Mouse (Mus musculus) intestine, postnatal 0 days (tissue): Measurements from ENCODE around the gene Adh6a. TPM values are rescaled to one million over a fixed set of nuclear protein-coding genes. Genes with fewer than 3 reads are reported as not detected.
A peak's percentile ranks its signal among the peaks of the same experiment; 100 is the strongest.

Experiments
- ATAC-seq: fragments of 200-750 bp; cut with Nextera tagmentation; 2 replicates; pipeline ENCODE4 v1.8.0; 2017; ENCODE audit warnings: mild to moderate bottlenecking, moderate TSS enrichment, moderate library complexity
- H3K27ac ChIP-seq: fragments of 300-500 bp; sonication (generic); 2 replicates; pipeline ENCODE4 v1.5.1; 2014; ENCODE audit warnings: mild to moderate bottlenecking, low read depth, low read length, moderate library complexity
- H3K27me3 ChIP-seq: fragments of 300-500 bp; sonication (generic); replicated peaks from 2 replicates; pipeline ENCODE4 v1.6.1; 2014; ENCODE audit warnings: low read length, mixed read lengths; ENCODE audit not compliant: control insufficient read depth, insufficient read depth
- H3K36me3 ChIP-seq: fragments of 300-500 bp; sonication (generic); 2 replicates; pipeline ENCODE4 v1.6.1; 2014; ENCODE audit warnings: mild to moderate bottlenecking, moderate library complexity; ENCODE audit not compliant: control insufficient read depth, insufficient read depth
- H3K4me1 ChIP-seq: fragments of 300-500 bp; sonication (generic); replicated peaks from 2 replicates; pipeline ENCODE4 v1.6.1; 2014; ENCODE audit warnings: antibody characterized with exemption, low read length, mixed read lengths; ENCODE audit not compliant: control insufficient read depth, insufficient read depth
- H3K4me2 ChIP-seq: fragments of 300-500 bp; sonication (generic); replicated peaks from 2 replicates; pipeline ENCODE4 v1.6.1; 2014; ENCODE audit warnings: low read depth, mild to moderate bottlenecking, moderate library complexity
- H3K4me3 ChIP-seq: fragments of 300-500 bp; sonication (generic); 2 replicates; pipeline ENCODE4 v1.5.1; 2014; ENCODE audit warnings: low read depth, low read length
- H3K9ac ChIP-seq: fragments of 300-500 bp; sonication (generic); 2 replicates; pipeline ENCODE4 v1.6.1; 2014; ENCODE audit warnings: mild to moderate bottlenecking, low read depth, low read length
- H3K9me3 ChIP-seq: fragments of 300-500 bp; sonication (generic); 2 replicates; pipeline ENCODE4 v1.6.1; 2016; ENCODE audit warnings: mixed run types; ENCODE audit not compliant: control insufficient read depth
- CTCF ChIP-seq: sonication (generic); IDR thresholded peaks from 2 replicates; pipeline ENCODE4 v1.5.1; 2016; ENCODE audit warnings: low read depth, mild to moderate bottlenecking, control low read depth, antibody characterized with exemption, moderate library complexity
- WGBS: fragments of 180-500 bp; shearing (Covaris S2); extraction: QIAGEN DNeasy Blood & Tissue Kit; methylation state at CpG from one replicate; pipeline ENCODE4 v1.1.7; 2014; 5-methylcytosine and 5-hydroxymethylcytosine counted together
- polyA plus RNA-seq: library from polyadenylated mRNA; unstranded; fragments of >200 nt; fragmentation: Nextera tagmentation; extraction: Ambion mirVana; gene quantifications from 2 replicates; pipeline ENCODE4 v1.2.1, GENCODE M21; 2015

Adh6a gene
- polyA plus RNA-seq = 6.1 and 9.2 TPM in 2 replicates

DNA sequence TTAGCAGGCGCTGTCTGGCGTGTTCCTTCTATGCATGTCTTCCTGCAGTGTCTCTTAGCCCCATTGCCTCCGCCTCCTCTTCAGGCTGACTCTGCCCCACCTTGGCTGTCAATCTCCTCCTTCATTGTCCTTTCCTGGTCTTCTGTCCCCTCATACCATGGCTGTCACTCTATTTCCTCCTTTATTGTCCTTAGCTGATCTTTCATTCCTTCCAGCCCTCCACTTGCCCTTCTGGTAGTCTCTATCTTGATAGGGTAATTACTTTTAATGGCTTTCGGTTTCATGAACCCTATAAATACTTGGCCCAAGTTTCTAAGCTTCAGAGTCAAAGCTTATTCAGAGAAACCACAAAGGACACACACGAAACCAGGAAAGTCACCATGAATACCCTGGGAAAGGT is at the start of gene Adh6a:
TSS of gene Adh6a (plus strand) at position 322 of the 400 bp plus-strand sequence.
- peak; percentile 92 for ATAC-seq
- Histone ChIP-seq H3K9ac (no peak within 1 kb of the TSS), H3K4me3 (no peak within 1 kb of the TSS), H3K9me3 (no peaks in the 10 kb centered on the region), H3K4me1 (no peaks in the 10 kb centered on the region), H3K36me3 (no peaks in the 10 kb centered on the region), H3K27ac (0 out of 2 replicates have a peak within 1 kb of the TSS, but pooled peaks have one; percentile 5), H3K27me3 (no peaks in the 10 kb centered on the region), H3K4me2 (0 out of 2 replicates have a peak within 1 kb of the TSS, but pooled peaks have one; percentile 14)
- TF ChIP-seq CTCF = no peak
- 44% methylated on average over 5 of the region's 5 CpGs for WGBS

DNA sequence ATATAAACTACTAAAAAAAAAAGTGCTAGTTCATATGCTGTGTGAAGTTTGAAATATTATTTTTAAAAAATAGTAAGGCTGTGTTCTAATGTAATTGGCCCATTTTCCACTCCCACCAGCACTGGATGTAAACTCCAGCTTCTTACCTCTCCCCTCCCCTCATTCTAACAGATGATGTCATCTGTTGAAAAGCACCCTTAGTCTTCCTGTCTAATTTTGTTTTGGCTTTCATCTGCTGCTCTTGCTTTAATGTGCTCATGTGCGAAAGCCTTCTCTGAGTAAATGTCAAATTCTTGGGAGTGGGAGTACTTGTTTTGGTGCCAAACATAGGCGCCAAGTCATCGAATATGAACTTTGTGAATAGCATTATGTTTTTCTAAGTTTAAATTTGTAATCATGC is 48.4 kb upstream of the Adh6a start:
- no peaks in the 10 kb centered on the region for H3K36me3 ChIP-seq
- no peak overlapping the region for H3K4me3 ChIP-seq
- no peak overlapping the region for H3K9ac ChIP-seq
- WGBS = 74% methylated on average over 3 of the region's 3 CpGs
- H3K27me3 ChIP-seq = no peaks in the 10 kb centered on the region
- TF ChIP-seq CTCF = no peak
- no peak overlapping the region for H3K27ac ChIP-seq
- H3K4me1 ChIP-seq = no peaks in the 10 kb centered on the region
- no peak overlapping the region for H3K4me2 ChIP-seq
- no peaks in the 10 kb centered on the region for H3K9me3 ChIP-seq
- no peak for ATAC-seq

DNA sequence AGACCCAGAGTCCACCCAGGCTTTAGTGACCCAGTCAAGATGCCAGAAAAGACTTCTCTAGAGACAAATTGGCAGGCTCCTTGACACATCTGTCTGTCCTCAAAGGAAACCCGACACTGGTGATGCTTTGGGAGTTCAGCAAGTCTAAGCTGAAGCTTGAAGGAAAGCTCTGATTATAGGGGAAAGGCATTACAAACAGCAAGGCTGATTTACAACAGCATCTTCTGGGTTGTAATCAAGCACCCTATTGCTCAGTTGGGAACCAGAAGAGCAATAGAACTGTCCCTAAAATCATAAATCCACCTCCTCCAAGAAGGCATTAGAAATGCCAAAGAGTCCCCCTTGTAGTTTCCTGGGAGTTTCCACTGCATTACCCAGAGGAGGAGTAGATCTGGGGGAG is 42.6 kb upstream of the Adh6a start:
- Histone ChIP-seq H3K4me3 (no peak overlapping the region), H3K4me1 (no peaks in the 10 kb centered on the region), H3K4me2 (no peak overlapping the region), H3K9me3 (no peaks in the 10 kb centered on the region), H3K9ac (no peak overlapping the region), H3K27me3 (no peaks in the 10 kb centered on the region), H3K36me3 (no peaks in the 10 kb centered on the region), H3K27ac (no peak overlapping the region)
- no peak for ATAC-seq
- TF ChIP-seq CTCF = no peak
- 25% methylated on average over 1 of the region's 1 CpGs for WGBS

DNA sequence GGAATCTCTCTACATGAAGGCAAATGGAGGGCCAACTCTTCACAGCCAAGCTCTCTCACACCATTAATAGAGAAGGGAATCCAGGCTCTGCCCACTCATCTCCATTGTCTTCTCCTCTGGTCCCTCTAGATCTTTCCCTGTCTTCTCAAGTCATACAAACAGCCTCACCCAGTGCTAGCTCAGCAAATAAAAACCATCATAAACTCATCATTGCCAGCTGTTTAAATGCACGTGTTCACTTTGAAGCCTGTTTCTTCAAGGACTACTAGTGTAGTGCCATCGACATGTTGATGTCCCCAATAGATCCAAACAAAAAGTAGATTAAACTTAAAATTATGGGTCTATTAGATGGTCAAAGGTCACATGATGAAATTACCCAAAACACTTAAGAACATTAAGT is 41.8 kb upstream of the Adh6a start:
- Histone ChIP-seq H3K9ac (no peak overlapping the region), H3K4me1 (no peaks in the 10 kb centered on the region), H3K4me3 (no peak overlapping the region), H3K9me3 (no peaks in the 10 kb centered on the region), H3K27me3 (no peaks in the 10 kb centered on the region), H3K36me3 (no peaks in the 10 kb centered on the region), H3K4me2 (no peak overlapping the region), H3K27ac (no peak overlapping the region)
- ATAC-seq = no peak
- 41% methylated on average over 2 of the region's 2 CpGs for WGBS
- no peak for TF ChIP-seq CTCF

DNA sequence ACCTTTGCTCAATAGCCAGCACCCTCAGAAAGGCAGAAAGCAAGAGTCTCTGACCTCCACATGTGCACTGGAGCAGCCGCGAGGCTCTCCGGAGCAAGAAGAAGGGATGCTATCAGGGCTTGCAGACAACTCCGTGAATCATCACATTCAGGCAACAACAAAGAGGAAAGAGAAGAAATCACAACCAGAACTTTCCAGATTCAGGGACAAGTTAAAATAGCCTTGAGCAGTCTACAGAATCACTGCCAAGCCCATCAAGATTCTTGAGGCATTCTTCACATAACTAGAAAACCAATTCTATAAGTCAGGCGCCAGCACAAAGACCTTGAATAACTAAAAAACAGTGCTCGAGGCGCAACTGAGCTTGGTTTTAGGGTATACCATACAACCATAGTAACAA is 40.0 kb upstream of the Adh6a start:
- no peak for ATAC-seq

DNA sequence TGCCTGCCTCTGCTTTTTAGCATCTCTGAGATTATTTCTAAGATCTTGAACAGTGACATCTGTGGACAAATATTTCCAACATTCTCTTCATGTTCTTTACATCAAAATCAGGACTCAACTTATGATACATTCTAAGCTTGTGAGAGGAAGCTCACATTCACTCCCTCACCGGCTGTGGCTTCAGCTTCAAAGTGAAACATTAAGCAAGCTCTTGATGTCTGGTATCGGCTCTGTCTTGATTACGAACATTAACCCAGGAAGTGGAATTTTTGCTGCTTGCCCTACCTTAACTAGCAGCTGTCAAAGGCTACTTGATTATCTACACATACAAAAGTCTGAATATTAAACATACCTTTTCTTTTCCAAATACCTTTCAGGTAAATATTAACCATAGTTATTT is 38.0 kb upstream of the Adh6a start:
- Histone ChIP-seq H3K36me3 (no peaks in the 10 kb centered on the region), H3K27me3 (no peaks in the 10 kb centered on the region), H3K4me3 (no peak overlapping the region), H3K27ac (no peak overlapping the region), H3K9me3 (no peaks in the 10 kb centered on the region), H3K4me2 (no peak overlapping the region), H3K4me1 (0 out of 2 replicates have a peak, but pooled peaks cover 3% of the 10 kb centered on the region), H3K9ac (no peak overlapping the region)
- TF ChIP-seq CTCF = no peak
- ATAC-seq = no peak
- WGBS = 39% methylated on average over 3 of the region's 3 CpGs

More for the DNA sequence above, 40.0 kb upstream of the Adh6a start:
- 89% methylated on average over 7 of the region's 7 CpGs for WGBS
- H3K27ac ChIP-seq = no peak overlapping the region
- H3K27me3 ChIP-seq = no peaks in the 10 kb centered on the region
- no peak overlapping the region for H3K4me2 ChIP-seq
- H3K9ac ChIP-seq = no peak overlapping the region
- H3K4me3 ChIP-seq = no peak overlapping the region
- no peaks in the 10 kb centered on the region for H3K36me3 ChIP-seq
- no peak for TF ChIP-seq CTCF
- H3K4me1 ChIP-seq = 0 out of 2 replicates have a peak, but pooled peaks cover 3% of the 10 kb centered on the region
- no peaks in the 10 kb centered on the region for H3K9me3 ChIP-seq

DNA sequence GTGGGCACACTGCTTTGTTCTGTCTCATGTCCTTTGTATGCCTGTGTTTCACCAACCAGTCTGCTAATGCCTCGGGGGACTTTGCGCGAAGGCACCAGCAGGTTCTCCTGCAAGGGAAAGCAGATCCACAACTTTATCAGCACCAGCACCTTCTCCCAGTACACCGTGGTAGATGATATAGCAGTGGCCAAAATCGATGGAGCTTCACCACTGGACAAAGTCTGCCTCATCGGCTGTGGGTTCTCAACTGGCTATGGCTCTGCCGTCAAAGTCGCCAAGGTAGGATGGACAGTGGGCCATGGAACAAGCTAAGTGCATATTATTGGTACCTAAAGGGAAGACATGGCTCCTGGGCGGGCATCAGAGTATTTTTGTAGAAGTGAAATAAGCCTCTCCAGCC is 30.5 kb upstream of the Adh6a start:
- Histone ChIP-seq H3K4me1 (no peaks in the 10 kb centered on the region), H3K27ac (no peak overlapping the region), H3K9me3 (no peaks in the 10 kb centered on the region), H3K4me3 (no peak overlapping the region), H3K27me3 (no peaks in the 10 kb centered on the region), H3K4me2 (no peak overlapping the region), H3K36me3 (peaks cover 10% of the 10 kb centered on the region; the same call in 1 of the 2 replicates), H3K9ac (no peak overlapping the region)
- ATAC-seq = no peak
- TF ChIP-seq CTCF = no peak
- WGBS = 93% methylated on average over 9 of the region's 9 CpGs
